Mouse (Mus musculus) forebrain, embryonic 12.5 days (tissue): ENCODE measurements at regions not wholly inside any gene's neighbourhood (a gene's known extent, or its start where the extent isn't known, plus 50 kb on each side); places are given as distances from the start of the nearest gene placed in this dataset.

Experiments used
- ATAC-seq: fragments of 200-750 bp; cut with Nextera tagmentation; 2 replicates; pipeline ENCODE4 v1.8.0; 2017; ENCODE audit warnings: moderate TSS enrichment; ENCODE audit not compliant: low FRiP score
- H3K27ac ChIP-seq: fragments of 300-500 bp; sonication (generic); 2 replicates; pipeline ENCODE4 v1.5.1; 2016; ENCODE audit warnings: mild to moderate bottlenecking
- H3K27me3 ChIP-seq: fragments of 300-500 bp; sonication (generic); 2 replicates; pipeline ENCODE4 v1.6.1; 2016; ENCODE audit warnings: mild to moderate bottlenecking
- H3K36me3 ChIP-seq: fragments of 300-500 bp; sonication (generic); replicated peaks from 2 replicates; pipeline ENCODE4 v1.6.1; 2016; ENCODE audit warnings: mild to moderate bottlenecking
- H3K4me1 ChIP-seq: fragments of 300-500 bp; sonication (generic); 2 replicates; pipeline ENCODE4 v1.6.1; 2016
- H3K4me2 ChIP-seq: fragments of 300-500 bp; sonication (generic); 2 replicates; pipeline ENCODE4 v1.6.1; 2016; ENCODE audit warnings: mild to moderate bottlenecking, moderate library complexity
- H3K4me3 ChIP-seq: fragments of 300-500 bp; sonication (generic); replicated peaks from 2 replicates; pipeline ENCODE4 v1.5.1; 2016; ENCODE audit warnings: mild to moderate bottlenecking
- H3K9ac ChIP-seq: fragments of 300-500 bp; sonication (generic); 2 replicates; pipeline ENCODE4 v1.6.1; 2016; ENCODE audit warnings: mild to moderate bottlenecking
- H3K9me3 ChIP-seq: fragments of 300-500 bp; sonication (generic); 2 replicates; pipeline ENCODE4 v1.6.1; 2016
- WGBS: fragments of 180-500 bp; shearing (Covaris S2); methylation state at CpG from one replicate; pipeline ENCODE4 v1.1.7; 2016; 5-methylcytosine and 5-hydroxymethylcytosine counted together

GRCm38 (mm10) chr6:14018928-14019327 is 147.6 kb upstream of the 2610001J05Rik start:
- Histone ChIP-seq H3K36me3 (no peaks in the 10 kb centered on the region), H3K4me3 (no peak overlapping the region), H3K27me3 (no peaks in the 10 kb centered on the region), H3K9me3 (no peaks in the 10 kb centered on the region), H3K4me2 (no peak overlapping the region), H3K4me1 (peaks cover 3% of the 10 kb centered on the region; the same call in 1 of the 2 replicates), H3K9ac (no peak overlapping the region), H3K27ac (no peak overlapping the region)
- ATAC-seq = peak; percentile 84
- WGBS = 66% methylated on average over 2 of the region's 2 CpGs

GRCm38 (mm10) chr6:13982606-13983389 is 111.5 kb upstream of the 2610001J05Rik start:
- no peaks in the 10 kb centered on the region for H3K4me1 ChIP-seq
- 90% methylated on average over 10 of the region's 10 CpGs for WGBS
- H3K9ac ChIP-seq = no peak overlapping the region
- peaks cover 8% of the 10 kb centered on the region for H3K9me3 ChIP-seq
- no peaks in the 10 kb centered on the region for H3K36me3 ChIP-seq
- H3K4me2 ChIP-seq = no peak overlapping the region
- H3K27me3 ChIP-seq = no peaks in the 10 kb centered on the region
- no peak overlapping the region for H3K4me3 ChIP-seq
- ATAC-seq = no peak
- H3K27ac ChIP-seq = no peak overlapping the region

GRCm38 (mm10) chr6:13974710-13975506 is 103.6 kb upstream of the 2610001J05Rik start:
- no peaks in the 10 kb centered on the region for H3K4me1 ChIP-seq
- no peaks in the 10 kb centered on the region for H3K36me3 ChIP-seq
- H3K4me2 ChIP-seq = no peak overlapping the region
- no peak for ATAC-seq
- WGBS = 82% methylated on average over 14 of the region's 14 CpGs
- peaks cover 8% of the 10 kb centered on the region for H3K9me3 ChIP-seq
- no peaks in the 10 kb centered on the region for H3K27me3 ChIP-seq
- no peak overlapping the region for H3K27ac ChIP-seq
- H3K4me3 ChIP-seq = no peak overlapping the region
- H3K9ac ChIP-seq = no peak overlapping the region

- H3K9ac ChIP-seq = no peak overlapping the region
- 75% methylated on average over 2 of the region's 2 CpGs for WGBS
- ATAC-seq = no peak
- no peaks in the 10 kb centered on the region for H3K9me3 ChIP-seq
- H3K36me3 ChIP-seq = no peaks in the 10 kb centered on the region
- H3K27me3 ChIP-seq = no peaks in the 10 kb centered on the region
- no peak overlapping the region for H3K4me3 ChIP-seq
- no peaks in the 10 kb centered on the region for H3K4me1 ChIP-seq
- H3K4me2 ChIP-seq = no peak overlapping the region
- no peak overlapping the region for H3K27ac ChIP-seq
Measured at GRCm38 (mm10) chr6:13964471-13964870, 93.2 kb upstream of the 2610001J05Rik start.

- no peak overlapping the region for H3K27ac ChIP-seq
- H3K9me3 ChIP-seq = no peaks in the 10 kb centered on the region
- H3K4me2 ChIP-seq = no peak overlapping the region
- no peaks in the 10 kb centered on the region for H3K27me3 ChIP-seq
- no peak overlapping the region for H3K4me3 ChIP-seq
- H3K9ac ChIP-seq = no peak overlapping the region
- ATAC-seq = no peak
- H3K36me3 ChIP-seq = no peaks in the 10 kb centered on the region
- WGBS = 63% methylated on average over 2 of the region's 2 CpGs
- H3K4me1 ChIP-seq = no peaks in the 10 kb centered on the region
Measured at GRCm38 (mm10) chr6:13964013-13964412, 92.7 kb upstream of the 2610001J05Rik start.

GRCm38 (mm10) chr6:13949640-13950039 is 78.3 kb upstream of the 2610001J05Rik start:
- WGBS = 84% methylated on average over 4 of the region's 4 CpGs
- no peaks in the 10 kb centered on the region for H3K36me3 ChIP-seq
- no peaks in the 10 kb centered on the region for H3K9me3 ChIP-seq
- H3K4me1 ChIP-seq = no peaks in the 10 kb centered on the region
- no peaks in the 10 kb centered on the region for H3K27me3 ChIP-seq
- no peak for ATAC-seq
- no peak overlapping the region for H3K4me3 ChIP-seq
- H3K27ac ChIP-seq = no peak overlapping the region
- no peak overlapping the region for H3K4me2 ChIP-seq
- H3K9ac ChIP-seq = no peak overlapping the region

- no peak overlapping the region for H3K9ac ChIP-seq
- H3K27ac ChIP-seq = no peak overlapping the region
- no peaks in the 10 kb centered on the region for H3K4me1 ChIP-seq
- 71% methylated on average over 9 of the region's 9 CpGs for WGBS
- no peaks in the 10 kb centered on the region for H3K27me3 ChIP-seq
- no peak overlapping the region for H3K4me2 ChIP-seq
- H3K4me3 ChIP-seq = no peak overlapping the region
- H3K36me3 ChIP-seq = no peaks in the 10 kb centered on the region
- no peaks in the 10 kb centered on the region for H3K9me3 ChIP-seq
- ATAC-seq = peak; percentile 72
Measured at GRCm38 (mm10) chr6:13920809-13921760, 49.8 kb upstream of the 2610001J05Rik start.
